Mouse (Mus musculus) brain, embryonic 14.5 days (tissue): ENCODE results near the gene Eef1a1.

Source experiments
- CTCF ChIP-seq: fragments of 200-500 bp; IDR thresholded peaks from 2 replicates; pipeline ENCODE4 v1.5.1; 2012; ENCODE audit warnings: inconsistent platforms, mild to moderate bottlenecking, moderate library complexity, borderline replicate concordance; ENCODE audit not compliant: insufficient read depth, insufficient read length; ENCODE audit errors: extremely low read depth
- POLR2A ChIP-seq: fragments of 200-500 bp; IDR thresholded peaks from 2 replicates; pipeline ENCODE4 v1.6.1; 2012; ENCODE audit warnings: mild to moderate bottlenecking, inconsistent platforms, borderline replicate concordance; ENCODE audit not compliant: poor library complexity, insufficient read depth, insufficient read length, severe bottlenecking; ENCODE audit errors: extremely low read depth

GRCm38 (mm10) chr9:78484660-78485059 is 4.3 kb downstream of the Eef1a1 start:
- TF ChIP-seq POLR2A (no peak), CTCF (no peak)
